Mouse (Mus musculus): ENCODE measurements around the gene S100a14.

DNA sequence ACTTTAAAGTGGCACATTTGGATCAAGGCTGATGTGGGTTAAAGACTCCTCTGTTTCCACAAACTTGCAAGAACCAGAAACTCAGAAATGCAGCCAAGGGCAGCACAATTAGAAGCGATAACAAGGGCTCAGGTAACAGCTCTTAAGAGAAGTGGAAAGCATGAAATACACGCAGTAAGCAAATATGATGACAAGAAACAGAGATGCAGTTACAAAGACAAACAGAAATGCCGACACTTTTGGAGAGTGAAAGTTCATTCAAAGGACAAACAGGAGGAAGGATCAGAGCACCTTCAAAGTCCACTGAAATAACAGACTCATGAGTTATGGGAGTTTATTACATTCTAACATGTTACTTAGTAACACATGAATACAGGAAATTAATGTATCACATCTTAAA lies 20.3 kb upstream of the S100a14 start:
- TF ChIP-seq POLR2A (IDR thresholded peaks at IDR 0.05; ENCODE audit: low read depth, low read length): no peak
- TF ChIP-seq CTCF (IDR thresholded peaks at IDR 0.05; ENCODE audit: borderline replicate concordance, insufficient read depth, low read length): no peak
